Mouse (Mus musculus): ENCODE results near the gene Hoxa9.

DNA sequence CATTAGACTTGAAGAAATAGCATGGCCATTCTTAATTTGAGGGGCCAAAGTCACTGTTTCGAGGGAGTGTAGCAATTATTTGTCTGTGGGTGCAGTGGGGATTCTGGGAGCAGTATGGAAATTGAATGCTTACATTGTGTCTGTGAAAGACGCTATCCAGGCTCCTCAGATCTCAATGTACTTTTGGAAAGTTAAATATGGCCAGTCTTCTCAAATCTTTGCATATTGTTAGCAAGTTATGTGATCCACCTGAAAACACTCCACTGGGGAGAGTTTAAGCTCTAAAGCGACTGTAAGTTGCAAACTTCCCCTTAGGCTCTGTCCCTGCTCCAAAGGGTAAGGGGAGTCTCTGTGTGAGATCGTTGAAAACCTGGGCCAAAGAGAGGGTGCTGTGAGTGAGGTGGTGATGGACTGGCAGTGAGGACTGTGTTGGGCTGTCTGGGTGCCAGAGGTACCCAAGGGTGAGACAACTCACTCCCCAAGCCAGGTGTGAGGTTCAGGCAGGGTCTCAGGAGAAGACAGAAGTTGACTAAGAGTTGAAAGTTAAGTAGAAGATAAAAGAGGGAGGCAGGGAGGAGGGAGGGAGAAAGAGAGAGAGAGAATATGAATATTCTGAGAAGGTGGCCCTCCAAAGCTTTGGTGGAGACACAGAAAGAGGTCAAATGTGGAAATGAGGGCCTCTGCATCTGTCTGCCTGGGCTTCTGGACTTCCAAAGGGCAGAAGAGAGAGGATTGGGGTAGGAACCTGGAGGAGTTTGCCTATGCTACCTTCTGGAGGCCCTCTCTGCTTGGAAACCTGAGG is 23.8 kb downstream of the Hoxa9 start:
- TF ChIP-seq CTCF (IDR thresholded peaks at IDR 0.05; ENCODE audit: insufficient read depth, low read length): no peak
- no peak for TF ChIP-seq POLR2A (IDR thresholded peaks at IDR 0.05; ENCODE audit: borderline replicate concordance, extremely low read depth, low read depth, low read length)

Measured in lung, adult 2 months (tissue).